ENCODE assay signal across 19 mouse cellular contexts in genomic region chr13:40509290-40509689, GRCm38 (mm10).
"Had no signal": no experiment of that assay in that cellular context is flagged by ENCODE, and none has a peak within 500 bp of the region (broad histone marks: within the 10 kb centered on the region; RNA-seq: fewer than 3 reads in every experiment).

No protein-coding gene starts in this region.

- DNase-seq: heart, postnatal 10 days; heart, postnatal 14 days; heart, postnatal 36 days; heart, postnatal 4 days; kidney, adult 18-20 months; kidney, adult 2 months; kidney, adult 8-10 months; kidney, adult 9 months; kidney, postnatal 10 days; kidney, postnatal 14 days; kidney, postnatal 25 days; kidney, postnatal 36 days; layer of hippocampus, adult 9-11 months; layer of hippocampus, postnatal 36 days had no signal

- ATAC-seq: hindbrain, embryonic 16.5 days; hindbrain, postnatal 0 days; intestine, embryonic 15.5 days; intestine, embryonic 16.5 days; intestine, postnatal 0 days had no signal
